Mouse (Mus musculus) monocyte, adult 2 months (primary cell): ENCODE measurements around the gene Cdk6.
"Not testable (repeated sequence)": the region's sequence is repeated elsewhere in the genome, so short reads cannot be mapped to it uniquely, and the experiment has no call there.

ENCODE experiments used
- DNase-seq, 2 experiments: peaks; one replicate each; pipeline ENCODE4 v3.0.0; 2022; ENCODE audit warnings: low spot score in 2 of 2, low read depth in 1 of 2

Gene Cdk6

DNA sequence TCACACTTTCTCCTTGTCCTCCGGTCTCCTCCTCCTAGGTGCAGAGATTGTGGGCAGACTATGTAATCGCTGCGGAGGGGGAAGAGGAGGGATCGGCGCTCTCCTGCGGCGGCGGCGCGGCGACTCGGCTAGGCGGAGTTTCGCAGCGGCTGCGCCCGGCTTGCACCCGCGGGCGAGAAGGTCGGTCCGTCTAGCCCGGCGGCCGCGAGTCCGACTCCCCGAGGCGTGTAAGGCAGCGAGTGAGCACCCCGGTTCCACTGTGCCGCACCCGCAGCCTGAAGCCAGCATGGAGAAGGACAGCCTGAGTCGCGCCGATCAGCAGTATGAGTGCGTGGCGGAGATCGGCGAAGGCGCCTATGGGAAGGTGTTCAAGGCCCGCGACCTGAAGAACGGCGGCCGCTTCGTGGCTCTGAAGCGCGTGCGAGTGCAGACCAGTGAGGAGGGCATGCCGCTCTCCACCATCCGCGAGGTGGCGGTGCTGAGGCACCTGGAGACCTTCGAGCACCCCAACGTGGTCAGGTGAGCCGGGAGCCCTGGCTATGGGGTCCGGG, 2.9 kb downstream of the Cdk6 start:
- peak; percentile 65 to 71 for DNase-seq

DNA sequence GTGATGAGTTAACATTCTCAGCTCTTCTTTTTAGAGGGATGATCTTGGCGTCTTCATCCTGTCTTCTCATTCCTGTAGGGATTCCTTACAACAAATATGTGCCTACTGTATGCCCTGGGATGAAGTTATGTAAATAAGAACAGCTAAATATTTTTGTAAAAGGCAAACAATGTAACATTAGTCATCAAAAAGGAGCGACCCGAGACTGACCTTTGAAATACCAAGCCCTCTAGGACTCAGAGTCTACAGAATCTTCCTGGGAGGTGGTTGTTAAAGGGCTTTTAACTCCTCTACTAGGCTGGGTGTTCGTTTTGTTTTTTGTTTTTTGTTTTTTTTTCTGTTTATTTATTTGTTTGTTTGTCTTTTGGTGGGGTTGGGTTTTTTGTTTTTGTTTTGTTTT, 4.3 kb downstream of the Cdk6 start:
- not testable (repeated sequence) for DNase-seq

DNA sequence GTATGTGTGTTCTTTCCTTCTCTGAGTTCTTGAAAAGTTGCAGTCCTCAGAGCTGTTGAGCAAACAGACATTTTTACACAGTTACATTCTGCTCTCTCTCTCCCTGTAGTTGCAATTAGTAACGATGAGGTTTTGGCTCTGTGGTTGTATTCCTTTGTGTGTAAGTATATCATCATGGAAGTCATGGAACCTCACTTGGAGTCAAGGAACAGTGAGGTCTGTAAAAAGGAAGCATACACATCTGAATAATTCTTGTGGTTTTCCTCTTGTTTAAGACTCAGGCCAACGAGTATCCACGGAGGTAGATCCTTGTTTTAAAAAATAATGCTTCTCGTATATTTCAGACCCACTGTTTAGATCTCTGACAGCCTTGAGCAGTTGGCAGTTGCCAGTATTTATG, 8.1 kb downstream of the Cdk6 start:
- DNase-seq, result not testable (repeated sequence)

DNA sequence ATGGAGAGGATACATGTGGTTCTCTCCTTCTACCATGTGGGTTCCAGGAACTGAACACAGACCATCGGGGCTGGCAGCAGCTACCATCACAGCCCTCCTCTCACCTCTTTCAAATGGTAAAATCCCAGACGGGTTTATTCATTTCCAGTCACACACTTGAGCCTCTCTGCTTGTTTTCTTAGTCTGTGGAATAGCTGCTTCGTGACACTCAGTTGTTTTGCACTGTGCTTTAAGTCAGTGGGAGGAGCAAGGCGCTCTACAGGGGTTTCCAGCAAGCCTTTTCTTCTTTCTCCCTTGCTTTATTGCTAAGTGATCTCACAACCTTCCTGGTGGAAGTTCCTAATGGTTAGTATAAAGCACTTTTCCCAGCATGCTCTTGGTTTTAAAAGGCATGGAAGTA, 10.6 kb downstream of the Cdk6 start:
- DNase-seq, result not testable (repeated sequence)

DNA sequence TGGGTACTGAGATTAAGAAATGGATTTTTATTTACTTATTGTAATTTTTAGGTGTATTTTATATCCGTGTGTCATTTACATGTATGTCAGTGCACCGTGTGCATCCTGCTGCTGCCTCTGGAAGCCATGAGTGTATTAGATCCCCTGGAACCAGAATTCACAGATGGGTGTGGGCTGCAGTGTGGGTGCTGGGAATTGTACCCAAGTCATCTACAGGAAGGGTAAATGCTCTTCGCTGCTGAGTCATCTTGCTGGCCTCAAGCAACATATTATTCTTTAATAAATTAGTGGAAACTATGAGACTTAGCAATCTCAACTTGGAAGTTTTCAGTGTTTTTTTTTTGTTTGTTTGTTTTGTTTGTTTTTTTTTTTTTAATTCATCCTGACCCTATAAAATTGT, 11.0 kb downstream of the Cdk6 start:
- DNase-seq, result no peak

DNA sequence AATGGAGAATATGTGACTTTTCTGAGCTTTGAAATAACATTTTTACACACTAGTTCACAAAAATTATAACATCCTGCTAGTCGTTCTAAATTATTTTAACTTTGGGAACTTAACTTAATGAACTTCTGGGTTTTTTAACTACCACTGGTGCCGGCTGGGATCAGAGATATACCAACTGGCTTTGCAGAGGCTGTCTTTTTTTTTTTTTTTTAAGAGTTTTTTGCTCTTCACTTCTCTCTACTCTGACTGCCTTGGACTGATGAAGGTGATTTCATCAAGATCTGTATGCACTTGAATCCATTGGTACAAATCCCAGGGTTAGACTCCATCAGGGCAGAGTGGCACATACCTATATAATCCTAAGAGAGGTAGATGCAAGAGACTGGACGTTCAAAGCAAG, 11.5 kb downstream of the Cdk6 start:
- no peak for DNase-seq

DNA sequence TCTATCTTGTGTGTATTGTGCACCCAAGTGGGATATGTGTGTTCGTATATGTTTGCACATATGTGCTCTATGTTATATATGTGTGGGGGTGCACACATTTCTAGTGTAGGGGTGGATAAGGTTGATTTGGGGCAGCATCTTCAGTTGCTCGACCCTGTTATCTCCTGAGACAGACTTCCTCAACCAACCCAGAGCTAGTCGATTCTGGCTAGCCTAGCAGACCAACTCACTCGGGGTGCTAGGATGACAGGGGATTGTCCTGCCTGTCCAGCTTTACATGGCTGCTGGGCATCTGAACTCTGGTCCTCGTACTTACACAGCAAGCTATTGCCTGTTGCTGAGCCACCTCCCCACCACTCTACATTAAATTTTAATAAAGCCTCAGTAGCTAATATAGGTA, 13.0 kb downstream of the Cdk6 start:
- DNase-seq, result no peak

DNA sequence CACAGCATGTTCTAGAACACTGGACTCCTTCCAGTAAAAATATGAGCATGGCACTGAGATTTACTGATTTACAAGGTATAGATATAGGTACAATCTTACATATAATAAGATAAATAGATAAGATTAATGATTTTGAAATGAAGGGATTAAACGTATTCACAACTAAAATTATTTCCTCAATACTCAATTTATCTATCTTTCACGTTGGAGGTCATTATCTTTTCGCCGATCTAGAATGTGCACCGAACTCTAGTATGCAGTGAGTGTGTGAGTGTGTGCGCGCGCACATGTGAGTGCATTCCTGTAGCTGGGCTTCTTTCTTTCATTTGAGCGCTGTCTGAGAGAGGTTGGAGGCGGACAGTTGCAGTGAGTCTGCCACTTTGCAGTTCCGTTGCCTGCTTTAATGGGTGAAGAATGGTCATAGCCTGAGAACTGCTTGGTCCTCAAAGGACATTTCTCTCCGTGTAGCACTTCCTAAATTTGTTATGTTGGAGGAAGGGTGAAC, 13.8 kb downstream of the Cdk6 start:
- DNase-seq, result no peak

DNA sequence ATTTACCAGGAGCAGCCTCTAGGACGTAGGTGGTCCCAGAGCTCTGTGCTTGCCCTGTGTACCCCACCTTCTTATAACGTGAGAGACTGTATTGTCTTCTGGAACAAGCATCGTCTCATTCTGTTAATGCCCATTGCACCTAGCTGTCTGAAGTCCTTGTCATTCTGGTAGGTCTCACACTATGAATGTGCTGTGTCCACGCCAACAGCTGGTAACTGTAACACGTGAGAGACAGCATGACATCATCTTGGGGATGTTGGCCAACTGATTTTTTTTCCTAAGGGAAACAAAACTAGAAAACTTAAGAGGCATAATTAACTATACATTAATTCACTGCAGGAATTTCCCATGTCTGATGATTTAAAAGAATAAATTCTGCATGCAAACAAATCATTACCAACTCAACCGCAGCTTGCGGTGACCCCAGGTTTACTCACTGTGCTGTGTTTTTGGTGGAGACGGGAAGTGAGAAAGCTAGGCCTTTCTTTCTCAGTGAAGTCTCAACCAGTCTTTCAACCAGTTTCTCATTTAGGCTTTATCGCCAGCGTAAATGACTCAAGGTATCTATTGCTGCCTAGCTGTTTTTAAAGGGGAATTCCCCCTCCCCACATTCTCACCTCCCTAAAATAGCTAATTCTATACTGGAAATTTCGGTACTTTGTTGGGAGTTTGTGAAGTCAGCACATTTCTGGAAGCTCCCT, 14.4 kb downstream of the Cdk6 start:
- no peak for DNase-seq

DNA sequence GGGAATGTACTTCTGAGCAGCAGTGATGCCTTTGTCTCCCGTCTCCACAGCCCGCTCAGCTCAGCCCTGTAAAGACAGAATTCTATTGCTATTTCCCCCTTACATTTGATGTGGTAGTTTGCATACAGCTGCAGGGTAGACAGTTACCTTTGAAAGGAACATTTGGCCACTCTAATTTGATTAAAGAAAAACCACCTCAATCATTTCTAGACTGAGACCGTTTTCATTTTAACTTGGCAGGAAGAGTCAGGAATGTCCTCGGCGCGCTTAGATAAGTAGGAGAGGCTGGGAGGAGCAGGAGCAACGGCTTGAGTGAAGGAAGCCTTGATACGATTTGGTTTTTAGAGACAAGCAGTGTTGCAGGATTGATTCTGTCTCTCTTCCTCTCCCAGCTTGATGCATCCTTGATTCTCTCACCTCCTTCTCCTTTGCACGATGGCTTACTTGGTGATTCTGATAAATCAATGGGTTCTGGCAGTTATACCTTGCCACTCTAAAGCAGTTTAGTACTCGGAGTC, 15.0 kb downstream of the Cdk6 start:
- DNase-seq, result no peak

DNA sequence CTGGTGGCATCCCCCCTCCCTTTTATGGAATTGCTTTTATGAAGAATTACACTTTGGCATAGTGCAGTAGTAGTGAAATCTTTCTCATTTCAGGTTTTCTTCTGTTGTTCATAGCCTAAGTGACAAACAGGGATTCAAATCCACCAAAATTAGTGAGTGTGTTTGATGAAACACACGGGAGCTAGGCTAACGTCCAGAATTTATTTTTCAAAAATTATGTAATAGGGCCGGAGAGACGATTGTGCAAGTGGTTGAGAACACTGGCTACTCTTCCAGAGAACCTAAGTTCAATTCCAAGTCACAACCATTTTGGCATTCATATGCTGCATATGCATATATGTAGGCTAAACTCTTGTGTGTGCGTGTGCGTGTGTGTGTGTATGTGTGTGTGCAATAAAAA, 16.2 kb downstream of the Cdk6 start:
- DNase-seq, result no peak

DNA sequence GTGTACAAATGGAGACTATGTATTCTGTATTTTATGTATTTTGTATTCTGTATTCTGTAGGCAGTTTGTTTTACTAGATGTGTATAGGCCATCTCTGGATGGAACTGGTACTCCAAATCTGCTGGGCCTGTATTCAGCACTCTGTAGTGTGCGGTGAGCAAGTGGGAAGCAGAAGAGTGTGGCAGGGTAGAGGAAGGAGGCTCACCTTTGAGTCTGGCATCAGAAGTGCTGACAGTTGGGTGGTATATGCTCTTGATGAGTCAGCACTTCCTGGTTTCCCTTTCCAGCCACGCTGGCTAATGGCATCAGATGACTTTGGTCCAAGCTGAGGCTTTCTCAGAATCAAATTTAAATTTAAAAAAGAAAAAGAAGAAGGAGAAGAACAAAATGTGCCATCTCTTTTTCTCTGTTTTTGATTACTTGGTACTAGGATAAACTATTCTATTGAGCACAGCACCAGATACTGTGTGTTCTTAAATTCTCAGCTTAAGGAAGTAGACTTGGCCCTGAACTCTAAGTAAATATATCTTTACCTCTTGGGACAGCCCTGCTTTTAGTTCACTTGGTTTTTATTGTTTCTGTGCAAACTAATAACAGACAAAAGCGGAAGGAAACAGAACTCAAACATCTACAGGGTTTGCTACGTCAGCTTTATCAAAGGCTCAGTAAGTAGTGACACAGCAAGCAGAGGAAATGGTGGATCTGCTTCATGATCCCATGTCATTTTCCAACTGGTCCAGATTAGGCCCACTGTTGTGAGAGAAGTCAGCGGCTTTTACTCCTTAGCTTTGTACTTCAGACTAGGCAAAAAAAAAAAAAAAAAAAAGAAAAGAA, 17.6 kb downstream of the Cdk6 start:
- no peak for DNase-seq

DNA sequence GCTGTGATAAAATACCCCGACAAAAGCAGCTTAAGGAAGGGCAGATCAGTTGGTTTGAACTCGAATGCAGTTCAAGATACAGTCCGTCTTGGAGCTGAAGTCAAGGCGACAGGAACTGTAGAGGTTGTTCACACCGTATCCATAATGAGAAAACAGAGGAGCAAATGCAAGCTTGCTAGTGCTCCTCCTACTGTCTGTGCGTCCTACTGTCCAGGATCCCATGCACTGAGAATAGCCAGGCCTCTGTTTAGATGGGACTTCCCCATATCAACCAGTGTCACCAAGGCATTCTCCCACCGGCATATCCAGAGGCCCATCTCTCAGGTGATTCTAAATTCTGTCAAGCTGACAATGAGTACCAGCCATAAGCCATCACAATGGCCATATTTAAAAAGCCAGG, 18.6 kb downstream of the Cdk6 start:
- no peak for DNase-seq

DNA sequence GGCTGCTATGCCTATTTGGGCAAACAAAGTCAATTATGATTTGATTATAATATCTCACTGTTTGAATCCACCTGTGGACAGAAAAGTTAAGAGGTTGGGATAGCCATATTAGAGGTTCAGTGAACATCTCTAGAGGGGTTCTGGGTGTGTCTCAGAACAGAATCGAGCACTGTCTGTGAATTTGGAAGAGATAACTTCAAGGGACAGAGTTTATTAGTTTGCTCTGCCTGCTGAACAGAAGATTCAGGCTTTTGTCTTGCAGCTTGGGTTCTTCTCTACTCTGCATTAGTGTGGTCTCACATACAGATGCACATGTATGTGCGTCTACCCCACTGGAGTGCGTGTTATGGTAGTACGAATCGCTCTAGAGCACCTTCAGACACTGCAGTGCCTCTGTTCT, 20.0 kb downstream of the Cdk6 start:
- DNase-seq, result no peak

DNA sequence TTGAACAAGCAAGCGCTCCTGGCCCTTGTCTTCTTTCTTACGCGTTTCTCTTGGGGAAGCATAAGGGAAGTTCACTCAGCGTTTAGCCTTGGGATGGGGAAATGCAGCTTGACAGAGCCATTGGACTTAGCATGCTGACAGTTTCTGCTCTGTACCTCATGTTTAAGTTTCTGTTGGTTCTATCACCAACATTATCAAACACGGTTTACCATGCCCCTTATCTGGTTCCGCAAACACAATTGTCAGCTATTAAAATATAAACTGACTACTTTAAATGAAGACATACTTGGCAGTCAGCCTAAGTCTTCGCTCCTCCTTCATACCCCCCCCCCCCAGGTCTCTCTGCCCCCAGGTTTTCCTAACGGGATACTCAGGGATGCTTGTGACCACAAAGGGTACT, 20.8 kb downstream of the Cdk6 start:
- no peak for DNase-seq

DNA sequence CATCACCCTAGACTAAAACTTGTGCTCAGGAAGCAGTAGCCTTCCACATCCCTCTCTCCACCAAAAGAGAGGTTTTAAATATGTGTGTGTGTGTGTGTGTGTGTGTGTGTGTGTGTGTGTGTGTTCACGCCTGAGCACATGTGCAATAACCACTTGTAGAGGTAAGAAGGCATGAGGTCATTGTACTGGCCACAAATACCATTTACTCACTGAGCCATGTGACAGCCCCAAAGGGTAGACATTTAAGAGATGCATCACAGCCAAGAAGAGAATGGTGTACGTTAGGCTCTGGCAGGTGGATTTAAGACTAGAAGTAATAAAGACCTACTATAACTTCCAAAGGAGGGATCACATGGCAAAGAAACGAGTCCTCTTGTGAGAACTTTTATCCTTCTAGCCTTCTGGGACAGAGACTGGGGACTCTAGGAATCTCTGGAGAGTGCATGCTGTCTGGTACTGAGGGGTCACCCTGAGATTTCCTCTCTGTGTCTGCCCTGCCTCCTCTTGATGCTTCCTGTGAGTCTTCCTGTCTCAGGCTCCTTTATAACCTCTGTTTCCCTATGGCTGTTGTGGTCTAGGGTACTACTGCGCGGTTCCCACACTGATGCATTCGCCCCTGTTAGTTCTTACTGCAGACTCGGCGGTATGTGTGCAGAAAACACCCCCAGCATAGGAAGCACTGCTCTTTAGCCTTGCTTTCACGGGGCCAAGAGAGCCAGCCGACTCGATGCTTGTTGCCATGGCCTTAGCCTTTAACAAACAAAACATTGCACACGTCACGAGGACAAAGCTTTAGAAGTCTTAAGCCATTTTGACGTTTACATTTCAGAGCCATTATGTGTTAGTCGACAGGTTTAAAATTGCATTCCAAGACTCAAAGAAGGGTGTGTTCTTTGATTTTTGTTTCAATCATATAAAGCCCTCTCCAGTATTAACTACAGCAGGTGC, 22.0 kb downstream of the Cdk6 start:
- DNase-seq, result no peak

DNA sequence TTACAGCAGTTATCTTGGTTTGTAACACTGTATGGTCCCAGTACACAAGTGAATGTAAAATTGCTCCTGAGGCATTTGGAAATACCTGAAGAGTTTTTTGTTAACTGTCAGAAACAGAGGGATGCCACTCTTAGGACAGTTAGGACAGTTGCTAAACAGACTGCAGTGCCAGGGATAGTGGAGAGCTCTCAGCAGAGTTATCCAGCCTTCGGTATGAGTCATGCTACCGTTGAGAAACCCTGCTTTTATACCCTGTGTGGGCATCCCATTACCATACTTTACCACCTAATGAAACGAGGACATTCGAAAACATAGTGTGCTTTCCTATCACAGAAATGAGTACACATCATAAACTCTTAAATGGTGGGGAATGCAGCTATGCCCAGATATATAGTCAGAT, 25.8 kb downstream of the Cdk6 start:
- no peak for DNase-seq

DNA sequence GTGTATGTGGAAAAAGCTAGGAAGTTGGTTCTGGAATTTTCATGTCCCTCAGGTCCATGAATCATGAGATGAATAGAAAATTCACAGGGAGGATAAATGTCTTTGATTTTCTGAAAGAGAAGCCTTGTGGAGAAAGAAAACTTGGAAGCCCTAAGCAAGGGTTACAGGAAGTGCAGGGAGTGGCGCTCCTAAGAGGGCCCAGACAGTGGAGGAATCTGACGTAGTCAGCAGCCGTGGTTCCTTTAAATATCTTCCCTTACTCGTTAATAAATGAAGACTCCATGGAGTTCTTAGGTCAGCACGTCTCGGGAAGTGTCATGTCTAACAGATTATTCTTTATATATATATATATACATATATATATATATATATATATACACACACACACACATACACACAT, 28.0 kb downstream of the Cdk6 start:
- DNase-seq, result no peak

DNA sequence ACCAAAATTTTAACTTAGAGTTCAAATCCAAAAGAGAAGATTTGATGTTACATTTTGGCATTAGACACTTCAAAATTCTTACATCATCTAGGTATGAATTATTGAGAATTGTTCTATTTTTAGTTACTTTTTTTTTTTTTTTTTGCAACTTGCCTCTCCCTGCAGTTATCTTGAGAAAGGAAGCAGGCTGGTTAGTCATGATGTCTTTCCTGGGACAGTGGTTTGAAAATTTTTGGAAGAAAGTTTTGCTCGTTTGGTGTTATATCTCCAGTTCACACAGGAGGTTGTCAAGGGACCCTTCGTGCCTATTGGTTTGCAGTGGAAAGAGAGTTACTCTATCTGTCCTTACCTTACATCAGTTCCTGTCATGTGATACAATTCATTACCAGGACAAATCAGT, 29.9 kb downstream of the Cdk6 start:
- no peak for DNase-seq

DNA sequence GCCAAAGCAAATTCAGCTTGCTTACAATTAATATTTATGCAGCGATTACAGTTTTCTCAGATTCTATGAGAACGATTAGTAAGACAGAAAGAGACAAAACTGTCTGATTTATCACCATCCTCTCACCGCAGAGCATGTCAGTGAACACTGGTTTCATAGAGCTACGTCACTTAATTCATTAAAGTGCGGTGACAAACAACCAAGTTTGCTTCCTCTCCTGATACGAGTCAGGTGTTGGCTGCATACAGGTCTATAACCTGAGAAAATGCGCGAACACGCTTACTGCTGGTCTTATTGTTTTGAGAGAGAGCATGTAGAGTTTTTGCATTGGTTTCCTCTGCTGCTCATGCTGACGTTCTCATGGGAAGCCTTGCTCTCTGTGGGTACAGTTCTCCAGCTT, 31.9 kb downstream of the Cdk6 start:
- no peak for DNase-seq

DNA sequence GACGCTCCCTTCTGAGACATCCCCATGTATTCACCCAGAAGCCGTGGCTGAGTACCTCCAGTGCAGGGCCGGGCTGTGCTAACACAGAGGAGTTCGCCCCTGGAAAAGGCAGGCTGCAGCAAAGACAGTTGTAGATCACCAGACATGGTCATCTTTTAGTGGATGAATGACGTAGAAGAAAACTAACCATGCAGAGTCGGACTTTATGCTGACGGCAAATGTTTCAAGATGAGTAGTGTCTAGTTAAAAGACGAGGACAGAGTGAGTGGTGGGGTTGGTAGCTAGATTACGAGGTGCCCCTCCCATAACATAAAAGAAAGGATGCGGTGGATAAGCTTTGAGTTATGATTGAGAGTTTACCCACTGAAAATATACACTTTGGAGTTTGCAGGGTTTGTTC, 33.5 kb downstream of the Cdk6 start:
- DNase-seq, result no peak
